ENCODE assay signal across 26 mouse cellular contexts in the genomic region with DNA sequence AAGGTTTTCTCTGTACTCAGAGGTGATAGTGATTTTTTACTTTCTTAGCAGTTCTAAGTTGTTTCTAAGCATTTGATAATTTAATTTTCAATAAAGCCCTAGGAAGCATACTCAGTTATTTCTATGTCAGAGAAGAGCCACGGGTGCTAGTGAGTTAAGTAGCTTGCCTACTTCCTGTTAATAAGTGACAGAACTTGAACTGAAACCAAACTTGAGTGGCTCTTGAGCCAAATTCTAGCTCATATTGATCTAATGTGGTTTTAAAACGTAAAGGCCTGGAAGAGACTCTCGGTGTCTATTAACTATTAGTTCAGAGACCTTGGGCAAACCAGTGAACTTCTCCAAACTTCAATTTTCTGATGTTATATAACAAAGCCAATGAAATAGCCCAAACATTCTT.
DNase-seq lines count a peak whose midpoint lies in the region; ATAC-seq and TF ChIP-seq lines count a peak whose summit lies in the region.
"Had no signal": no experiment of that assay in that cellular context is flagged by ENCODE, and none has a peak within 500 bp of the region (broad histone marks: within the 10 kb centered on the region; RNA-seq: fewer than 3 reads in every experiment).

No protein-coding gene starts in this region.

- WGBS in lung, embryonic 15.5 days = 45% methylated on average over 3 of the region's 3 CpGs
- WGBS in lung, postnatal 0 days = 41% methylated on average over 3 of the region's 3 CpGs

- peak overlapping the region; percentile 64 for H3K27ac ChIP-seq in lung, embryonic 15.5 days
- no peak overlapping the region for H3K27ac ChIP-seq in lung, postnatal 0 days (ENCODE audit: low read length)
- H3K27ac ChIP-seq: embryonic facial prominence, embryonic 12.5 days; hindbrain, embryonic 12.5 days; limb, embryonic 12.5 days; macrophage; midbrain, embryonic 10.5 days had no signal

- H3K4me3 ChIP-seq in lung, embryonic 15.5 days = no peak overlapping the region
- H3K4me3 ChIP-seq in lung, postnatal 0 days (ENCODE audit: low read depth, low read length) = no peak overlapping the region
- H3K4me3 ChIP-seq: embryonic facial prominence, embryonic 12.5 days; heart, embryonic 13.5 days; hindbrain, embryonic 12.5 days; limb, embryonic 12.5 days; midbrain, embryonic 10.5 days; myocyte had no signal

- H3K4me1 ChIP-seq in lung, embryonic 15.5 days = peaks cover 7% of the 10 kb centered on the region; the same call in 1 of the 2 replicates
- no peaks in the 10 kb centered on the region for H3K4me1 ChIP-seq in lung, postnatal 0 days (ENCODE audit: insufficient read depth, low read depth, low read length)
- H3K4me1 ChIP-seq: hindbrain, embryonic 12.5 days; limb, embryonic 12.5 days; midbrain, embryonic 10.5 days had no signal

- peak; percentile 85 for DNase-seq in kidney, adult 9 months
- DNase-seq in kidney, adult 18-20 months = no peak
- DNase-seq in lung, postnatal 4 days = no peak
- DNase-seq in lung, postnatal 0 days (ENCODE audit: low spot score) = peak; percentile 64
- DNase-seq in urinary bladder, postnatal 4 days (ENCODE audit: low spot score in 2 of 2) = no peak
- no peak for DNase-seq in embryo, embryonic 10.5 days (ENCODE audit: low spot score)
- DNase-seq: adrenal gland, adult 8-10 months; cerebellum, adult 11-12 months; cerebellum, postnatal 10 days; forebrain, postnatal 0 days; gastrocnemius, postnatal 14 days; heart, adult 18-20 months; heart, postnatal 14 days; right cerebral cortex, adult 18-20 months; right cerebral cortex, postnatal 4 days; thymus, postnatal 25 days had no signal

- TF ChIP-seq EP300 in lung, postnatal 0 days (IDR thresholded peaks at IDR 0.05) = no peak

- TF ChIP-seq CTCF in lung, postnatal 0 days (IDR thresholded peaks at IDR 0.05) = no peak

- no peaks in the 10 kb centered on the region for H3K9me3 ChIP-seq in lung, embryonic 15.5 days
- no peaks in the 10 kb centered on the region for H3K9me3 ChIP-seq in lung, postnatal 0 days (ENCODE audit: low read length)
- H3K9me3 ChIP-seq: embryonic facial prominence, embryonic 12.5 days; heart, embryonic 13.5 days; hindbrain, embryonic 12.5 days; limb, embryonic 12.5 days; midbrain, embryonic 10.5 days had no signal

- no peak overlapping the region for H3K4me2 ChIP-seq in lung, embryonic 15.5 days
- H3K4me2 ChIP-seq in lung, postnatal 0 days (replicated peaks; ENCODE audit: low read depth, low read length) = no peak overlapping the region
- H3K4me2 ChIP-seq: embryonic facial prominence, embryonic 12.5 days; heart, embryonic 13.5 days; hindbrain, embryonic 12.5 days; limb, embryonic 12.5 days had no signal

- no peaks in the 10 kb centered on the region for H3K27me3 ChIP-seq in lung, embryonic 15.5 days
- no peaks in the 10 kb centered on the region for H3K27me3 ChIP-seq in lung, postnatal 0 days (replicated peaks; ENCODE audit: insufficient read depth, low read length)
- H3K27me3 ChIP-seq: embryonic facial prominence, embryonic 12.5 days; heart, embryonic 13.5 days; hindbrain, embryonic 12.5 days; limb, embryonic 12.5 days had no signal

- H3K9ac ChIP-seq in lung, embryonic 15.5 days = no peak overlapping the region
- no peak overlapping the region for H3K9ac ChIP-seq in lung, postnatal 0 days (replicated peaks; ENCODE audit: low read depth)
- H3K9ac ChIP-seq: embryonic facial prominence, embryonic 12.5 days; forebrain, postnatal 0 days; heart, embryonic 13.5 days; hindbrain, embryonic 12.5 days; limb, embryonic 12.5 days had no signal

- H3K36me3 ChIP-seq in lung, embryonic 15.5 days = no peaks in the 10 kb centered on the region
- H3K36me3 ChIP-seq in lung, postnatal 0 days (ENCODE audit: insufficient read depth, low read length) = no peaks in the 10 kb centered on the region
- H3K36me3 ChIP-seq: embryonic facial prominence, embryonic 12.5 days; heart, embryonic 13.5 days; hindbrain, embryonic 12.5 days; limb, embryonic 12.5 days; midbrain, embryonic 10.5 days had no signal

- ATAC-seq in lung, embryonic 15.5 days (ENCODE audit: borderline replicate concordance, extremely low read depth, low FRiP score, low TSS enrichment) = no peak; the same call in 1 of the 2 replicates
- ATAC-seq in lung, postnatal 0 days = no peak
- ATAC-seq: activated CD4-positive, CD25-positive, alpha-beta regulatory T cell, adult 4 months; forebrain, postnatal 0 days; midbrain, embryonic 16.5 days had no signal

Comparison
In these comparisons a context has a peak if more than half of its experiments do, and no peak if none do; other contexts are left out.
1. DNase-seq: peak in kidney, adult 9 months (single experiment) and lung, postnatal 0 days (single experiment); none in kidney, adult 18-20 months (single experiment), lung, postnatal 4 days (0 of 2), urinary bladder, postnatal 4 days (0 of 2) and embryo, embryonic 10.5 days (single experiment).